23 mouse cellular contexts compared by ENCODE assay signal in genomic region chr10:116006675-116007074, GRCm38 (mm10). TPM values are rescaled to one million over a fixed set of nuclear protein-coding genes. Genes with fewer than 3 reads are reported as not detected.
DNase-seq lines count a peak whose midpoint lies in the region; ATAC-seq and TF ChIP-seq lines count a peak whose summit lies in the region.
"Had no signal": no experiment of that assay in that cellular context is flagged by ENCODE, and none has a peak within 500 bp of the region (broad histone marks: within the 10 kb centered on the region; RNA-seq: fewer than 3 reads in every experiment).

No protein-coding gene starts in this region.

- peak overlapping the region; percentile 19; the same call in 1 of the 2 replicates for H3K4me3 ChIP-seq in left cerebral cortex, adult 2 months
- H3K4me3 ChIP-seq in neural tube, embryonic 15.5 days (replicated peaks), result no peak overlapping the region
- H3K4me3 ChIP-seq in olfactory bulb, adult 2 months (ENCODE audit: insufficient read depth, low read depth, low read length), result peak overlapping the region; percentile 31
- H3K4me3 ChIP-seq: heart, embryonic 12.5 days; hindbrain, embryonic 12.5 days; midbrain, embryonic 12.5 days had no signal

- 44% methylated on average over 6 of the region's 6 CpGs for WGBS in neural tube, embryonic 15.5 days
- 10% methylated on average over 6 of the region's 6 CpGs for WGBS in olfactory bulb, adult 2 months

- H3K27ac ChIP-seq in left cerebral cortex, adult 2 months, result no peak overlapping the region
- no peak overlapping the region for H3K27ac ChIP-seq in neural tube, embryonic 15.5 days (replicated peaks)
- no peak overlapping the region for H3K27ac ChIP-seq in olfactory bulb, adult 2 months (ENCODE audit: insufficient read depth, low read depth, low read length)
- H3K27ac ChIP-seq: hindbrain, embryonic 12.5 days; macrophage; midbrain, embryonic 12.5 days; stomach, postnatal 0 days had no signal

- H3K9ac ChIP-seq in neural tube, embryonic 15.5 days (replicated peaks), result no peak overlapping the region
- H3K9ac ChIP-seq: heart, embryonic 12.5 days; hindbrain, embryonic 12.5 days; midbrain, embryonic 12.5 days had no signal

- TF ChIP-seq CTCF in left cerebral cortex, adult 2 months (IDR thresholded peaks at IDR 0.05), result no peak
- no peak for TF ChIP-seq CTCF in olfactory bulb, adult 2 months (IDR thresholded peaks at IDR 0.05; ENCODE audit: insufficient read depth, low read depth, low read length)

- H3K4me2 ChIP-seq in neural tube, embryonic 15.5 days, result peak overlapping the region; percentile 27; the same call in 1 of the 2 replicates
- H3K4me2 ChIP-seq: heart, embryonic 12.5 days; hindbrain, embryonic 12.5 days; midbrain, embryonic 12.5 days had no signal

- TF ChIP-seq POLR2A in olfactory bulb, adult 2 months (IDR thresholded peaks at IDR 0.05; ENCODE audit: insufficient read depth, low read depth, low read length), result no peak

- H3K27me3 ChIP-seq in neural tube, embryonic 15.5 days (replicated peaks), result no peaks in the 10 kb centered on the region
- H3K27me3 ChIP-seq: heart, embryonic 12.5 days; hindbrain, embryonic 12.5 days; midbrain, embryonic 12.5 days had no signal

- DNase-seq in embryo, embryonic 10 days (ENCODE audit: low spot score), result peak; percentile 6
- no peak for DNase-seq in embryo, embryonic 10.5 days (ENCODE audit: low spot score)
- DNase-seq in left cerebral cortex, adult 2 months (ENCODE audit: extremely low spot score in 1 of 2, low spot score in 2 of 2), result no peak
- no peak for DNase-seq in left cerebral cortex, adult 11 months (ENCODE audit: low spot score)
- no peak for DNase-seq in neural tube, embryonic 10.5 days (ENCODE audit: extremely low spot score, low spot score)
- DNase-seq in layer of hippocampus, adult 9-10 months (ENCODE audit: low spot score), result no peak
- DNase-seq: adrenal gland, postnatal 25 days; cerebellum, adult 2 months; heart, postnatal 14 days; kidney, adult 2 months; kidney, postnatal 14 days; layer of hippocampus, adult 9-11 months; liver; right cerebral cortex, postnatal 4 days had no signal

- ATAC-seq in neural tube, embryonic 15.5 days (ENCODE audit: low FRiP score), result no peak
- ATAC-seq: CD4-positive, CD25-positive, alpha-beta regulatory T cell, adult 4 months; forebrain, embryonic 14.5 days had no signal

- no peaks in the 10 kb centered on the region for H3K36me3 ChIP-seq in neural tube, embryonic 15.5 days
- H3K36me3 ChIP-seq: heart, embryonic 12.5 days; hindbrain, embryonic 12.5 days; midbrain, embryonic 12.5 days had no signal

- no peaks in the 10 kb centered on the region for H3K4me1 ChIP-seq in neural tube, embryonic 15.5 days
- peaks cover 4% of the 10 kb centered on the region; the same call in 1 of the 2 replicates for H3K4me1 ChIP-seq in olfactory bulb, adult 2 months (ENCODE audit: control insufficient read depth, insufficient read depth, low read length)
- H3K4me1 ChIP-seq: heart, embryonic 12.5 days; hindbrain, embryonic 12.5 days; midbrain, embryonic 12.5 days had no signal

- no peaks in the 10 kb centered on the region for H3K9me3 ChIP-seq in neural tube, embryonic 15.5 days (replicated peaks)
- H3K9me3 ChIP-seq: heart, embryonic 12.5 days; hindbrain, embryonic 12.5 days; midbrain, embryonic 12.5 days had no signal

- intact Hi-C loops in left cerebral cortex, adult 2 months (cut with DNase I), result no loop called here

RNA-seq across cellular contexts. Expression of gene Ptprr, which starts 11.3 kb away (rescaled TPM):
- total RNA-seq in left cerebral cortex, adult 2 months (2021), result 10 to 100 TPM; 17.0 to 17.3 TPM
- polyA plus RNA-seq in neural tube, embryonic 15.5 days (2015; fragmentation: Nextera tagmentation; extraction: Ambion mirVana), result 25.8 and 29.9 TPM in 2 replicates
- polyA plus RNA-seq in olfactory bulb, adult 2 months (2012; ENCODE audit: insufficient read depth, insufficient read length, low replicate concordance, missing spikeins), result not detected in 2 replicates
- polyA plus RNA-seq: macrophage had no signal

Comparison
In these comparisons a context has a peak if more than half of its experiments do, and no peak if none do; other contexts are left out.
1. RNA of gene Ptprr, which starts 11.3 kb away (polyA plus RNA-seq): 25.8 to 29.9 TPM in neural tube, embryonic 15.5 days; not detected in olfactory bulb, adult 2 months; every median in the first group is over 10 times any median in the second.